ENCODE assay signal across 19 mouse cellular contexts in genomic region chr17:26356906-26357305, GRCm38 (mm10). TPM values are rescaled to one million over a fixed set of nuclear protein-coding genes. Genes with fewer than 3 reads are reported as not detected.
DNase-seq lines count a peak whose midpoint lies in the region; ATAC-seq and TF ChIP-seq lines count a peak whose summit lies in the region.
"Had no signal": no experiment of that assay in that cellular context is flagged by ENCODE, and none has a peak within 500 bp of the region (broad histone marks: within the 10 kb centered on the region; RNA-seq: fewer than 3 reads in every experiment).

No protein-coding gene starts in this region.

- no peak for ATAC-seq in forebrain, embryonic 15.5 days (replicated peaks)
- no peak for ATAC-seq in forebrain, embryonic 12.5 days (ENCODE audit: low FRiP score)
- no peak for ATAC-seq in lung, embryonic 14.5 days (ENCODE audit: insufficient read depth)
- ATAC-seq: hindbrain, embryonic 16.5 days; inflammation-experienced regulatory T-cells, adult 6 months; intestine, postnatal 0 days had no signal

- peak; percentile 70 for DNase-seq in heart, embryonic 10.5 days (ENCODE audit: low spot score)
- no peak for DNase-seq in heart, adult 9 months (ENCODE audit: low spot score in 2 of 2)
- no peak for DNase-seq in lung, embryonic 14.5 days
- no peak for DNase-seq in lung, postnatal 36 days
- DNase-seq: adrenal gland, postnatal 25 days; cerebellum, adult 18-20 months; embryo, embryonic 11 days; gastrocnemius, adult 2 months; heart, adult 2 months; kidney, adult 9 months had no signal

- peaks cover 11% of the 10 kb centered on the region for H3K4me1 ChIP-seq in forebrain, embryonic 15.5 days
- peaks cover 4% of the 10 kb centered on the region for H3K4me1 ChIP-seq in forebrain, embryonic 12.5 days
- peaks cover 58% of the 10 kb centered on the region for H3K4me1 ChIP-seq in heart, embryonic 10.5 days
- H3K4me1 ChIP-seq in lung, embryonic 14.5 days (ENCODE audit: insufficient read depth): peaks cover 22% of the 10 kb centered on the region

- H3K27ac ChIP-seq in forebrain, embryonic 15.5 days (replicated peaks): peak overlapping the region; percentile 47
- H3K27ac ChIP-seq in forebrain, embryonic 12.5 days: no peak overlapping the region
- no peak overlapping the region for H3K27ac ChIP-seq in heart, embryonic 10.5 days
- H3K27ac ChIP-seq in lung, embryonic 14.5 days (ENCODE audit: low read depth): peak overlapping the region; percentile 16; the same call in 1 of the 2 replicates
- H3K27ac ChIP-seq: embryonic facial prominence, embryonic 15.5 days; gastrocnemius, adult 2 months; heart, adult 2 months; heart, embryonic 15.5 days; hindbrain, embryonic 10.5 days had no signal

- H3K36me3 ChIP-seq in forebrain, embryonic 15.5 days: no peaks in the 10 kb centered on the region
- H3K36me3 ChIP-seq in forebrain, embryonic 12.5 days (replicated peaks): no peaks in the 10 kb centered on the region
- no peaks in the 10 kb centered on the region for H3K36me3 ChIP-seq in heart, embryonic 10.5 days
- no peaks in the 10 kb centered on the region for H3K36me3 ChIP-seq in lung, embryonic 14.5 days (ENCODE audit: insufficient read depth)
- H3K36me3 ChIP-seq: embryonic facial prominence, embryonic 15.5 days; heart, embryonic 15.5 days; hindbrain, embryonic 10.5 days had no signal

- WGBS in forebrain, embryonic 15.5 days: 80% methylated on average over 5 of the region's 5 CpGs
- 86% methylated on average over 5 of the region's 5 CpGs for WGBS in forebrain, embryonic 12.5 days
- 80% methylated on average over 5 of the region's 5 CpGs for WGBS in heart, embryonic 10.5 days
- 71% methylated on average over 5 of the region's 5 CpGs for WGBS in lung, embryonic 14.5 days

- H3K27me3 ChIP-seq in forebrain, embryonic 15.5 days: no peaks in the 10 kb centered on the region
- no peaks in the 10 kb centered on the region for H3K27me3 ChIP-seq in forebrain, embryonic 12.5 days
- 0 out of 2 replicates have a peak, but pooled peaks cover 7% of the 10 kb centered on the region for H3K27me3 ChIP-seq in heart, embryonic 10.5 days (ENCODE audit: insufficient read depth, poor library complexity, severe bottlenecking)
- H3K27me3 ChIP-seq in lung, embryonic 14.5 days (ENCODE audit: insufficient read depth, low read length): no peaks in the 10 kb centered on the region
- H3K27me3 ChIP-seq: embryonic facial prominence, embryonic 15.5 days; heart, embryonic 15.5 days had no signal

- H3K4me2 ChIP-seq in forebrain, embryonic 15.5 days (replicated peaks): no peak overlapping the region
- no peak overlapping the region for H3K4me2 ChIP-seq in forebrain, embryonic 12.5 days
- no peak overlapping the region for H3K4me2 ChIP-seq in lung, embryonic 14.5 days
- H3K4me2 ChIP-seq: embryonic facial prominence, embryonic 15.5 days; heart, embryonic 15.5 days had no signal

- H3K4me3 ChIP-seq in forebrain, embryonic 15.5 days: no peak overlapping the region
- no peak overlapping the region for H3K4me3 ChIP-seq in forebrain, embryonic 12.5 days (replicated peaks)
- H3K4me3 ChIP-seq in heart, embryonic 10.5 days: no peak overlapping the region
- H3K4me3 ChIP-seq in lung, embryonic 14.5 days (ENCODE audit: low read depth, low read length): no peak overlapping the region
- H3K4me3 ChIP-seq: embryonic facial prominence, embryonic 15.5 days; erythroblast, embryonic 14.5 days; gastrocnemius, adult 2 months; heart, adult 2 months; heart, embryonic 15.5 days; hindbrain, embryonic 10.5 days had no signal

- TF ChIP-seq CTCF in lung, embryonic 14.5 days (IDR thresholded peaks at IDR 0.05; ENCODE audit: low read depth): no peak

- no peak overlapping the region for H3K9ac ChIP-seq in forebrain, embryonic 15.5 days (replicated peaks)
- H3K9ac ChIP-seq in forebrain, embryonic 12.5 days: no peak overlapping the region
- no peak overlapping the region for H3K9ac ChIP-seq in lung, embryonic 14.5 days
- H3K9ac ChIP-seq: embryonic facial prominence, embryonic 15.5 days; heart, embryonic 15.5 days had no signal

- no peaks in the 10 kb centered on the region for H3K9me3 ChIP-seq in forebrain, embryonic 15.5 days
- no peaks in the 10 kb centered on the region for H3K9me3 ChIP-seq in forebrain, embryonic 12.5 days
- no peaks in the 10 kb centered on the region for H3K9me3 ChIP-seq in heart, embryonic 10.5 days
- H3K9me3 ChIP-seq in lung, embryonic 14.5 days (ENCODE audit: low read depth, low read length): no peaks in the 10 kb centered on the region
- H3K9me3 ChIP-seq: embryonic facial prominence, embryonic 15.5 days; heart, embryonic 15.5 days; hindbrain, embryonic 10.5 days had no signal

RNA-seq across cellular contexts. Expression of gene Neurl1b, which starts 57.7 kb away (rescaled TPM):
- polyA plus RNA-seq in forebrain, embryonic 15.5 days (2015; fragmentation: Nextera tagmentation; extraction: Ambion mirVana): 2.7 and 2.9 TPM in 2 replicates
- 0.57 and 0.72 TPM in 2 replicates for polyA plus RNA-seq in forebrain, embryonic 12.5 days (2016; fragmentation: Nextera tagmentation; extraction: Ambion mirVana)
- 1.3 and 1.8 TPM in 2 replicates for polyA plus RNA-seq in heart, embryonic 10.5 days (2016; fragmentation: Nextera tagmentation; extraction: Ambion mirVana)
- 1.9 and 2.1 TPM in 2 replicates for polyA plus RNA-seq in lung, embryonic 14.5 days (2014; fragmentation: Nextera tagmentation; extraction: Ambion mirVana)
- polyA plus RNA-seq: erythroblast, embryonic 14.5 days had no signal

Comparison
In these comparisons a context has a peak if more than half of its experiments do, and no peak if none do; other contexts are left out.
1. H3K27ac ChIP-seq: peak in forebrain, embryonic 15.5 days (single experiment) and lung, embryonic 14.5 days (single experiment); none in forebrain, embryonic 12.5 days (single experiment) and heart, embryonic 10.5 days (single experiment).